Mouse (Mus musculus): Measurements from ENCODE around the gene Pole3. TPM values are rescaled to one million over a fixed set of nuclear protein-coding genes. Genes with fewer than 3 reads are reported as not detected.

Gene Pole3
- 19.5 TPM for polyA plus RNA-seq (2014; fragmentation: Illumina TruSeq; extraction: RNeasy Lipid Tissue Mini Kit (QIAGEN cat#74804); ENCODE audit: low read depth, low replicate concordance)

DNA sequence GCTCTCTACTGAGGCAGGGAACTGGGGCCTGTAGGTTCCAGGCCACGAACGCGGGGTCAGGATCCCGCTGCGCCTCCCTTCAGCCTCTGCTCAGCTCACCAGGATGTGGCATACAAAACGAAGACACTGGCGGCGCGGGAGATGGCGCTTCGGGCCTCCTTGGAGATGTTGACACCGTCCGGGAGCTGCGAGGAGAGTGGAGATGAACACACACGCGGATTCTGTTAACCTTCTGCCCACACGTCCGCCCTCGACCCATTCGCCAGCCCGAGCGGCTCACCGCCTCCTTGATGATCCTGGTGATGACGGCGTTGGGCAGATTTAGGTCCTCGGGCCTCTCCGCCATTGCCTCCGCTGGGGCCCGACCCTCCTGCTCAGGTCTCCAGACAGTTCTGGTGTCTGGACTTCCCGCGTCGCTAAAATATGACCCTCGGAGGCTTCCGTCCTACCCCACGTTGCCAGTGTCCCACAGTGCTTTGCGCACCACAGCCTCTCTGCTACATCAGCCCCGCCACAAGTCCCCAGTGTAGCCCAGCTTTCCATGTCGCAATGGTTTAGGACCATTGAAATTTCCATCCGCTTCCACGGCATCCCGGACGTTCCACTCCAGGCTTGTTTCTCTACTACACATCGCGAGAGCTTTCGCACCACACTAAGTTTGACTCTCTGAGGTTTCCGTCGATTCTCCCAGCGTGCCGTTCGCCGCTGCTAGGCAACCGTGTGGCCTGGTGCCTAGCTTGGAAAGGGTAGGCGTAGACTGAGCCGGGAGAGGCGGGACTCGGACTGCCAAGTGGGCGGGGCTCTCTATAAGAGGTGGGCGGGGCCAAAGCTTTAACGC lies at the start of gene Pole3, which contains the start of gene 4933430I17Rik:
Gene Pole3, minus strand, starts transcription at position 418 of the 838 bp plus-strand sequence.
Gene 4933430I17Rik, plus strand, starts transcription at position 719 of the 838 bp plus-strand sequence.

DNA sequence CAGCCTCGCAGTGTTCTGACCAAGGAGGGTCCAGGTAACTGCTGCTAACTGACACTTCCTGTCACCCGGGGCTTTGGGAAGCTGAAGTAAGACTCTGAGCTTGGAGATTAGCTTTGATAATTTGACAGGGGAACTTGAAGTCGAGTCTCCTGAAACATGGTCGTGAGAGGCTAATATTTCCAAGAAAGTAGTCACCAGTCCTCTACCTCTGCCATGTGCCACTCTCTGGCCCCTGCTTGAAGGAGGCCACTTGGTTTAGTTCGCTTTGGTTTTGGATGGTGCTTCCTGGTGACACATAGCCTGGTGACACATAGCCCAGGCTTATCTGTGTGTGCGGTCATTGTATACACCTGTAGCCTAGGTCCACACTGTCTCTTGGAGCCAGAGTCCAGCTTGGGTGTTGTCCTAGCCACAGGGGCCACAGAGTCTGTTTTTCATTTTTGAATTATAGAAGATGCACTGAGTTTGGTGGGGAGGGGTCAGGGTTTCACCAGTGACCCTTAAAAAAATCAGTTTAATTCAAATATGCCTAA lies 35.0 kb upstream of the Pole3 start, which contains the start of gene Rgs3:
Gene Rgs3, plus strand, starts transcription at position 51 of the 533 bp plus-strand sequence.

DNA sequence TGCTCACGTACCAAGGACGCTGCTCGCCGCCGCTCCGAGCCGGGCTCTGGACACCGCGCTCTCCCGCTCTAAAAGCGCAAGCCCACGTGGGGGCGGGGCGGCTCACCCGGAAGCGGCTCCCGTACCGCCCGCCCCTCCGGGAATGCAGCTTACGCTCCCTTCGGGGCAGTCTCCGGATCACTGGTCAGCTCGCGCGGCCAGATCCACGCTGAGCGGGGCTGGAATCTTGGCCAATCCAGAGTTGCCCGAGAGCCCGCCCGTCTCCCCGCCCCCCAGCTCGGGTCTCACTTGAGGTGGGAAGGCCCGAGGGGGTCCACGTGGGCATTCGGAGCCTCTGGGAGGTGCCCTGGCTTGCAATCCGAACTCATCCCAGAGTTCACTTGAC lies 5.0 kb downstream of the Pole3 start, which contains the start of gene Alad:
Gene Alad, minus strand, starts transcription at position 70 of the 385 bp plus-strand sequence.

DNA sequence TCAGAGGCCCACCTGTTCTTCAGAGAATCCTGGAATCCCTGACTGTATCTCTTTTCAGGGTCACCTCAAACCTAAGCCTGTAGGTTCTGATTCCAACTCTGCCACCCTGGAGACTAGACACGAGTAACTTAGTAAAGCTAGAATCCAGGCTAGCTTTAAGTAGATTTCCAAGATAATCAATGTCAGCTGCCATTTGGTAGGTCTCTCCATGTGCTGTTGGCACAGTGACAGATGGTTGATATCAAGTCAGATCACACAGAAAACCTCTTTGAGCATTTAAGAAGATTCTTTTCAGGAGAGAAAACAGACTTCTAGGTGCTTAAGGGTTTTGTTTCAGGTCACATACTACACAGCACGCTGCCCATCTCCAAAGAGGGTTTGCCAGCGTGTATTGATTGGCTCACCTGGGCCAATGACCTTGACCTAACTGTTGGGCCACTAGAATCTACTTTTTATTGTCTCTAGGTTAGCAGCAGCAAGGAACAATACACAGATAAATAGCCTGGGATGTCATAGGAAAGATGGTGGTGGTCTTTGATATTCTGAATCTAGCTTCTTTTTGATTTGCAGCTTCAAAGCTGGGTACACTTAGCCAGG lies 21.4 kb downstream of the Pole3 start, which contains the start of gene Hdhd3:
Gene Hdhd3, minus strand, starts transcription at position 94 of the 597 bp plus-strand sequence.

DNA sequence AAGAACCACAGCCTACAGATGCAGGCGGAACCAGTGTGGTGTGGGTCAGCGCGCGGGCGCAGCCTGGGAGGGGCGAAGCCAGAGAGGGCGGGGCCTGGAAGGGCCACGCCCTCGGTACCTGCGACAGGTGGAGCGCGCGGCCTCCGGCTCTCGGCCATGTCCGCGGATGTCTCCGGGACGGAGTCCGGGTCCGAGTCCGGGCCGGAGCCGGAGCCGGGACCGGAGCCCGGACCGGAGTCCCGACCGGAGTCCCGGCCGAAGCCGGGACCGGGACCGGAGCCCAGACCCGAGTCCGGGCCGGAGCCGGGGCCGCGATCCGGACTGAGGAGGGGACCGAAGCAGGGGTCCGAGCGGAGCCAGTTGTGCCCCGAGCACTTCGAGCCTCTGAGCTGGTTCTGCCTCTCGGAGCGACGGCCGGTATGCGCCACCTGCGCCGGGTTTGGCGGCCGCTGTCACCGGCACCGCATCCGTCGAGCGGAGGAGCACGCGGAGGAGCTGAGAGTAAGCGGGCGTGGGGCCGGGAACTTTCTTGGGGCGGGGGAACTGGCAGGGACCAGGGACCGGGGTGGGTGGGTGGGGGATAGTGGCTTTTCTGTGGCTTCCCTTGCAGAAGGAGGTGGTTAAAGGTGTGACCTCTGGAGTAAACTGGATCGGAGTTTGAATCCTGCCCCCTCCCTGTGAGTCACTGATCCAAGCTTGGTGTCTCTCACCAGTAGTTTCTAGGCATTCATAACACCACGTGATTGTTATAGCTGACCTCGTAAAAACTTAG lies 44.7 kb downstream of the Pole3 start, which contains the start of gene Bspry:
Gene Bspry, plus strand, starts transcription at position 117 of the 772 bp plus-strand sequence.

Other genes with a start within 250 kb of the Pole3 start
- gene Fkbp15, start 164.5 kb downstream of the Pole3 start, polyA plus RNA-seq (2014; fragmentation: Illumina TruSeq; extraction: RNeasy Lipid Tissue Mini Kit (QIAGEN cat#74804); ENCODE audit: low read depth, low replicate concordance): 9.8 TPM
- 252 TPM for gene Slc31a1, start 164.3 kb downstream of the Pole3 start, polyA plus RNA-seq (2014; fragmentation: Illumina TruSeq; extraction: RNeasy Lipid Tissue Mini Kit (QIAGEN cat#74804); ENCODE audit: low read depth, low replicate concordance)
- 49.1 TPM for gene Cdc26, start 116.4 kb downstream of the Pole3 start, polyA plus RNA-seq (2014; fragmentation: Illumina TruSeq; extraction: RNeasy Lipid Tissue Mini Kit (QIAGEN cat#74804); ENCODE audit: low read depth, low replicate concordance)
- gene Prpf4, start 116.3 kb downstream of the Pole3 start, polyA plus RNA-seq (2014; fragmentation: Illumina TruSeq; extraction: RNeasy Lipid Tissue Mini Kit (QIAGEN cat#74804); ENCODE audit: low read depth, low replicate concordance): 4.4 TPM
- gene Rnf183, start 89.8 kb downstream of the Pole3 start, polyA plus RNA-seq (2014; fragmentation: Illumina TruSeq; extraction: RNeasy Lipid Tissue Mini Kit (QIAGEN cat#74804); ENCODE audit: low read depth, low replicate concordance): not detected
- gene Wdr31, start 54.2 kb downstream of the Pole3 start, polyA plus RNA-seq (2014; fragmentation: Illumina TruSeq; extraction: RNeasy Lipid Tissue Mini Kit (QIAGEN cat#74804); ENCODE audit: low read depth, low replicate concordance): not detected
- gene Bspry, start 45.0 kb downstream of the Pole3 start, polyA plus RNA-seq (2014; fragmentation: Illumina TruSeq; extraction: RNeasy Lipid Tissue Mini Kit (QIAGEN cat#74804); ENCODE audit: low read depth, low replicate concordance): not detected
- 1.1 TPM for gene Hdhd3, start 21.6 kb downstream of the Pole3 start, polyA plus RNA-seq (2014; fragmentation: Illumina TruSeq; extraction: RNeasy Lipid Tissue Mini Kit (QIAGEN cat#74804); ENCODE audit: low read depth, low replicate concordance)
- 7.0 TPM for gene Alad, start 5.2 kb downstream of the Pole3 start, polyA plus RNA-seq (2014; fragmentation: Illumina TruSeq; extraction: RNeasy Lipid Tissue Mini Kit (QIAGEN cat#74804); ENCODE audit: low read depth, low replicate concordance)
- not detected for gene 4933430I17Rik, start 301 bp upstream of the Pole3 start, polyA plus RNA-seq (2014; fragmentation: Illumina TruSeq; extraction: RNeasy Lipid Tissue Mini Kit (QIAGEN cat#74804); ENCODE audit: low read depth, low replicate concordance)
- gene Rgs3, start 34.8 kb upstream of the Pole3 start, polyA plus RNA-seq (2014; fragmentation: Illumina TruSeq; extraction: RNeasy Lipid Tissue Mini Kit (QIAGEN cat#74804); ENCODE audit: low read depth, low replicate concordance): 3.4 TPM